Mouse (Mus musculus) lung, postnatal 25 days (tissue): ENCODE results near the gene Mgat5.

Experiments used
- DNase-seq: peaks from one replicate; pipeline ENCODE4 v3.0.0; 2022; ENCODE audit warnings: low spot score

The Mgat5 gene

DNA sequence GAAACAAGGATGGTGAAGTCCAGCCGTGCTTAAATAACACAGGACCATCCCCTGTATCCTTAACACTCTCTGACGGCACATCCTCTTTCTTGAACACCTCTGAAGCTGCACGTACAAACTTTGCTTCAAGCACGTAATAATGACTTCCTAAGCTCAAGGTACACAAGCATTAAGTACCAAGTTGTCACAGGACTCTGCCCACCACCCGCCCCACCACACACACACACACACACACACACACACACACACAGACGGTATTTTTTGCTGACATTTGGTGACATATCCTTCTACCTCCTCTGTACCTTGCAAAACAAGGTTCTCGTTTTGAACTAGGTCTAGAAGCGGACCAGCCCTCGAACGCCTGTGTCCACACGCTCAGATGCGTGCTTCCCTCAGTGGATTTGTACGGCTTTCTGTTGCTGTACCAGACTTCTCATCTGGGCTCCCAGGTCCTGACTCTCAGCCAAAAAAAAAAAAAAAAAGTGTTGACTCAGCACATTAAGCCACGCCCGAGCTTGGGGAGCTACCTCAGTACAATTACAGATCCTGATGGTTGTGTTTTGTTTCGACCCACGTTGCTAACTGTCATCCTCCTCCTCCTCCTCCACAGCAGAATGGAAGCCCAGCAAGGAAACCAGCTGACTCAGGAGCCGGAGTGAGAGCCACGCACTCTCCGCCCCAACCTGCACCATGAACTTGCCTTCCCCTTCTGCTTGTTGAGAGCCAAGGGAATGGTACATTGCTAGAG is 101.4 kb downstream of the Mgat5 start:
- no peak for DNase-seq

- DNase-seq: no peak
These were observed 102.5 kb downstream of the Mgat5 start for GRCm38 (mm10) chr1:127307361-127307760.

GRCm38 (mm10) chr1:127308207-127308725 is 103.5 kb downstream of the Mgat5 start:
- DNase-seq: no peak

DNA sequence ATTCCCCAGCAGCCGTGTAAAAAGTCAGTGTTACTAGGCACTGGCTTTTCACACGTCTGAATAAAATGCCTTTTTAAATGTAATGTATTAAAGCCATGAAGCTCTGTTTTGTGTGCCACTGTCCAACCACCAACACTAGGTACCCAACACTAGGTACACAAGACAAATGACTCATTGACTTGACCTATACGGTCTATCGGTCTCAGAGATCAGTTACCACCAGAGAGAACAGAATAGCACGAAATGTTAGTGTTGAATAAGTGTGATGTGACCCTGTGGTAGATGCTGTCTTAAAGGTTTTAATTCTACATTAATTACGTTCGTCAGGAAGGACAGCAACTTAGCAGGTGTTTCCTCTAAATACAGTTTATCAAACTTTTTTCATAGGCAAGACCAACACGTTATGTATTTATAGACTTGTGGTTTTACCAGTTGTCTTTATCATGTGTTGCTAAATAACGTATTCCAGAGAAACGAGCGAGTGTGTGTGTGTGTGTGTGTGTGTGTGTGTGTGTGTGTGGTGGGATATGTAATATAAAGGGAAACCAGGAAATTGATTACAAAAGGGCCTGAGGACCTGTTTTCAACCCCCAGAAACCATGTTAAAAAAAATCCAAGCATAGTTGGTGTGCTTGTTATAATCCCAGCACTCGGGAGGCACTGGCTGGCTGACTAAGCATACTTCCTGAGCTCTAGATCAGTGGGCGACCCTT is 104.3 kb downstream of the Mgat5 start:
- no peak for DNase-seq

DNA sequence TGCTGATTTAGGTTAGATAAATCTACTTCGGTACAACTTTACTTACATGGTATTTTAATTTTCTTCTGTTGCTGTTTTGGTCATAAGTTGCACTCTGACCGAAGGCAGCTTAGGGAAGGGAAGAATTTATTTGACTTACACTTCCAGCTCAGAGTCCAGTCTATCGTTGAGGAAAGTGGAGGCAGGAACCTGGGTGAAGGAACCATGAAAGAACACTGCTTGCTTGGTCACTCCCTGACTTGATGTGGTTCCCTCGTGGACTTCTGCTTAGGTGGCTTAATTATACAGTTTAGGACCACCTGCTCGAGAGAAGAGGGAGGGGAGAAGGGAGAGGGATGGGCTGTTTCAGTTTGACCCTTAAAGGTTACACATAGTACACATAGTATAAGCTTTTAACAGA is 105.2 kb downstream of the Mgat5 start:
- DNase-seq: no peak

- no peak for DNase-seq
These were observed 105.9 kb downstream of the Mgat5 start for GRCm38 (mm10) chr1:127310703-127311102.

DNA sequence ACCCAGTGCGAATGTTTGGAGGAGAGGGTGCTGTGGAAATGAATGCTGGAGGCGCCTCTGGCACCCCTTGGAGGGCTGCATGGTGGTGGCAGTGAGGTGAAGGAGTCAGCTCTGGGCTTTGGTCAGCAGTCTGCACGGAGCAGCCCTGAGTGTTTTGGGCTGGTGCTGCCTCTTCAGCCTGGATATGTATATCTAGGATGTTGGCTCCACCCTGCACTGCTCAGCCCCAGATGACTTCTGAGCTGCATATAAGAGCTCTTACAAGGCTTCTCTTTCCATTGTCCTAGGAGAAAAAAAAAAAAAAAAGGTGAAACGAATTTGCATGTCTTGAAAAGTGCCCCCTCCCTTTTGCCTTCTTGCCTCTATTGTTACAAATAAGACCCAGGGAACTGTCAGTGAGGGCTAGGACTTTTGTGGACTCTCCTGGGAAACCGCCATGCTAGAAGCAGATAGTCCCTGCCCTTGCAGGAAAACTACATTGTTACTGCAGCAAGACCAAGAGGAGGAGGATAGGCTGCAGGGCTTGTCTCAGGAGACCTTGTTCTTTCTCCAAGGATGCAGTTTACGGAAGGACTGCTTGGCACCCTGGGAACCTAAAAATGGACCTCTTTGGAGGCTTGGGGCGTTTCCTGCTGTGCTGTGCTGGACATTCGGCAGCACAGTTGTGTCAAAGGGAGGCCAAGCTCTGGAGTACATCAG is 109.0 kb downstream of the Mgat5 start:
- DNase-seq: no peak

- no peak for DNase-seq
These were observed 111.2 kb downstream of the Mgat5 start for GRCm38 (mm10) chr1:127315763-127316627.

DNA sequence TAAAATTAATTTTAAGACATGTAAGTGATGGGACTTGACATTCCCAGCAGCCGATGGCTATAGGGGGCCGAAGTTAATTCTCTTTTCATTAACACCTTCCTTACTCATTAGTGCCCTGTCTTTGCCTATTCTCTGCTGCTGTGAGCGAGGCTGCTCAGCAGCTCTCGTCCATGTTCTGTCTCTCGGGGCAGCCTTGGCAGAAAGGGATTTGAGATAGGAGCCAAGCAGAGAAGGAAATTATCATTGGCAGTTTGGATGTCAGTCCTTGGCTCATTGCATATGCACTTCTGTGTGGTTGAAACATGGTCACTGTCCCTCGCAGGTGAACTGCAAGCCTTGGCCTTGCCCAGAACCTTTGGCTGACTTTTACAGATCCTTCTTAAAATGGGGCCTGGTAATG is 111.8 kb downstream of the Mgat5 start:
- no peak for DNase-seq

- DNase-seq: no peak
These were observed 112.7 kb downstream of the Mgat5 start for GRCm38 (mm10) chr1:127317541-127317940.

DNA sequence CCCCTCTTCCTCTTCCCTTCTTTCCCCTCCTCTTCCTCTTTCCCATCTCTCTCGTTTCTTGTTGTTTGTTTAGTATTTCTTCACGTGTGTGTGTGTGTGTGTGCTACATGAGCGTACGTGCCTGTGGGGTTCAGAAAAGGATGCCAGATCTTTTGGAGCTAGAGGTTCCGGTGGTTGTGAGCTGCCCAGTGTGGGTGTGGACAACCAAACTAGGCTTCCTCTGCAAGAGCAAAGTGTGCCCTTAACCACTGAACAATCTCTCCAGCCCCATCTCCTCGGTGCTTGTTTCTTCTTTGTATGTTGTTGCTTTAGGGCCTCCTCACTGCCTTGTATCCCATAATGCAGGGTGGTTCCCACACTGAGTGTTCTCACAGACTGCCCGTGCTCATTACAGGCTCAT is 113.7 kb downstream of the Mgat5 start:
- no peak for DNase-seq

- DNase-seq: no peak
These were observed 115.0 kb downstream of the Mgat5 start for GRCm38 (mm10) chr1:127319768-127320167.

DNA sequence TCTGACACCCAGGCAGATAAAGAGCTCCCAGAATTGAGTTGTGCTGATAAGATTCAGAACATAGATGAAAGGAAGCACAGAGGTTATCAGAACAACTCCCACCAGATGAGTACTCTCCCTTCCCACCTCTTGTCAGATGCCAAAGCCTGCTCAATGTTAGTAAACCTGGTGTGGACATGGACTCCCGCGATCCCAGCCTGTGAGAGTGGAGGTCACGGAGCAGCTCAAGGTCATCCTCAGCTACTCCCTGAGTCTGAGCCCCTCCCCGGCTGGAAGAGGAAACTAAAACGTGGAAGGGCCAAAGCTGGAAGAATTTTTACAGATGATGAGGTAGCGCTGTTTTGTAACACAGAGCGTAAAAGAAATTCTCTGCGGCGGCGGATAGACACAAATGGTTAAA is 116.1 kb downstream of the Mgat5 start:
- no peak for DNase-seq

GRCm38 (mm10) chr1:127321638-127322037 is 116.8 kb downstream of the Mgat5 start:
- no peak for DNase-seq

DNA sequence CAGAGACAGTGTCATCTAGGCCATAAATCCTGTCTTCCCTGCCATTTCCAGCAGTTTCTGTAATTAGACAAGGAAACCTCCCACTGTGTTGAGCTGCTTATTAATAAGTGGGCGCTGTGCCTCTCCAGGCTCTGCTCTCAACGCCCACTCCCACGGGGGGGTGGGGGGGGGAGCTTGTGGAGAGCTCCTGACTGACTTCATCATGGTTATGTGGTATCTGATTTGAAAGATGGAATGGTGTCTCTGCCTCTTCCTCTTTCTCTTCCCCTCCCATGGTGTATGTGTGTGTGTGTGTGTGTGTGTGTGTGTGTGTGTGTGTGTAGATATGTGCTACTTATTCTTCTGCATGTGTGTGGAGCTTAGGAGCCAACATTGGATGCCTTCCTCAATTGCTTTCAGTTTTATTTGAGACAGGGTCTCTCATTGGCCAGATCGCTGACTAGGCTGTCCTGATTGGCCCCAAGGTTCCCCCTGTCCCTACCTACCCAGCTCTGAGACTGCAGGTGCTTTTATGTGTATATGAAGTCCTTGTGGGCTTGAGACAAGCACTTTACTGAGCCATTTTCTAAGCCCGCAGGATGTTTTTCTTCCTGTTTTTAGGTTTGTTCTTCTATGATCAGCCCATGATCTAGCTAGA is 117.5 kb downstream of the Mgat5 start:
- DNase-seq: no peak

GRCm38 (mm10) chr1:127325601-127326198 is 120.9 kb downstream of the Mgat5 start:
- no peak for DNase-seq

- no peak for DNase-seq
These were observed 123.0 kb downstream of the Mgat5 start for GRCm38 (mm10) chr1:127327773-127328172.

DNA sequence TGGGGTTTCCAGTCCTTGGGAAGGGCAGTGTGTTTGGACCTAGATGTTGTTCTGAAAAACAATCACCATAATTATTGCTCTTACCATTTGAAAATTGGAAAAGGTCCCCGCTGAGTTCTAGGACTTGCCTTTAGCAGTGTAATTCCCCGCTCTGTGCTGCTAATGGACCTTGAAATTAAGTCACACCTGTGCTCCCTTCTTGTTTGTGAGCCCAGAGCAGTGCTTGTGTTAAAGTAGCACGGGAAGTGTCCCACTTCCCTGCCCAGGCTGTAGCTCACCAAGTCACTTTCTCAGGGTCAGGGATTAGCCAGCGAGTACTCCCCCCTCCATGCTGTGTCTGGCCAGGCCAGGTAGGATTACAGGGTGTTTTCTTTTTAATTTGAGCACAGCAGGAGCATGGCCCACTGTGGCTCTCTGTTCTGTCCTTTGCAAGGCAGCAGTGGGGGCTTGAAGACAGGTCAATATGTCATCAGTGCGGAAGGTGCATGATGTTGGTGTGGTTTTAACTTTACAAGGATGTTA is 123.6 kb downstream of the Mgat5 start:
- no peak for DNase-seq

DNA sequence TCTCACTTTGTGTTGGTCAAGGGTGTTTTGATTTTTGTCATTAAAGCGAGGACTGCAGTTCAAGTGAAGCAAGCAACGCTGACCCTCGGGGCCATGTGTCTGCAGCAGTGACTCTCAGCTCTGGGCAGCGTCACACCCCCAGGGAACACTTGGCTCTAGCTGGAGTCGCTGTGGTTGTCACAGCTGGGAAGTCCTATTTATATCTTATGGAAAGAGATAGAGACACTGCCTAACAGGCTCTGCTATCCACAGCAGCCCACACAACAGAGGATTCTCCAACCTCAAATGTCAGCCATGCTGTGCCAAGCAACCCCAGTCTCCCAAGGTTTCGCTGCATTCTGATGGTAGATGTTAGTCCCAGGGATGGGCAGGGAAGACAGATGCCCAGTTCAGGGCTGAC is 125.0 kb downstream of the Mgat5 start:
- no peak for DNase-seq

- DNase-seq: no peak
These were observed 132.9 kb downstream of the Mgat5 start for GRCm38 (mm10) chr1:127337740-127338139.
